Mouse (Mus musculus) ES-E14 (cell line): ENCODE results near the gene Ugt2b5. TPM values are rescaled to one million over a fixed set of nuclear protein-coding genes. Genes with fewer than 3 reads are reported as not detected.
"Not testable (repeated sequence)": the region's sequence is repeated elsewhere in the genome, so short reads cannot be mapped to it uniquely, and the experiment has no call there.

Experiments
- DNase-seq: peaks from one replicate; pipeline ENCODE4 v3.0.0-alpha.2; 2013; ENCODE audit warnings: low read depth, low spot score
- H3K27ac ChIP-seq: 2 replicates; pipeline ENCODE4 v1.5.1; 2012; ENCODE audit warnings: low read depth, mild to moderate bottlenecking, low read length, moderate library complexity, mixed read lengths; ENCODE audit not compliant: poor library complexity, insufficient read depth, severe bottlenecking
- H3K36me3 ChIP-seq: 2 replicates; pipeline ENCODE4 v1.6.1; 2012; ENCODE audit warnings: mild to moderate bottlenecking, low read length, moderate library complexity, mixed read lengths; ENCODE audit not compliant: control insufficient read depth, poor library complexity, insufficient read depth, severe bottlenecking
- H3K4me1 ChIP-seq, 2 experiments: fragments of 150-350 bp in 1 of 2; sonication (generic) in 1 of 2; 2 replicates each; pipeline ENCODE4 v1.6.1; 2012; ENCODE audit warnings: low read length in 2 of 2, mild to moderate bottlenecking in 1 of 2, mixed read lengths in 1 of 2; ENCODE audit not compliant: control insufficient read depth in 2 of 2, insufficient read depth in 2 of 2, poor library complexity in 1 of 2
- H3K4me3 ChIP-seq, 2 experiments: fragments of 150-350 bp in 1 of 2; sonication (generic) in 1 of 2; 2 replicates each; pipeline ENCODE4 v1.5.1; 2012; ENCODE audit warnings: low read length in 2 of 2, low read depth in 1 of 2, mild to moderate bottlenecking in 1 of 2, mixed read lengths in 1 of 2; ENCODE audit not compliant: insufficient read depth in 1 of 2, poor library complexity in 1 of 2, severe bottlenecking in 1 of 2
- H3K9ac ChIP-seq: 2 replicates; pipeline ENCODE4 v1.6.1; 2012; ENCODE audit warnings: low read depth, mild to moderate bottlenecking, low read length, mixed read lengths; ENCODE audit not compliant: poor library complexity, insufficient read depth, severe bottlenecking
- H3K9me3 ChIP-seq: fragments of 150-350 bp; sonication (generic); 2 replicates; pipeline ENCODE4 v1.6.1; 2012; ENCODE audit warnings: low read depth, mild to moderate bottlenecking, low read length; ENCODE audit not compliant: control insufficient read depth, insufficient read depth
- CHD2 ChIP-seq: IDR thresholded peaks from 2 replicates; pipeline ENCODE4 v1.6.1; 2014; ENCODE audit warnings: mild to moderate bottlenecking, low read depth, low read length, inconsistent platforms
- HCFC1 ChIP-seq: IDR thresholded peaks from 2 replicates; pipeline ENCODE4 v1.6.1; 2012; ENCODE audit warnings: low read length, inconsistent platforms, borderline replicate concordance; ENCODE audit not compliant: insufficient read depth
- MAFK ChIP-seq: IDR thresholded peaks from 2 replicates; pipeline ENCODE4 v1.6.1; 2014; ENCODE audit warnings: mild to moderate bottlenecking, low read depth, low read length, inconsistent platforms; ENCODE audit not compliant: insufficient read depth
- ZC3H11A ChIP-seq: IDR thresholded peaks from 2 replicates; pipeline ENCODE4 v1.6.1; 2012; ENCODE audit warnings: low read depth, mild to moderate bottlenecking, inconsistent platforms, low read length, borderline replicate concordance
- ZNF384 ChIP-seq: IDR thresholded peaks from 2 replicates; pipeline ENCODE4 v1.6.1; 2012; ENCODE audit warnings: low read depth, low read length, inconsistent platforms
- in situ Hi-C, 2 experiments: fragments of 600-800 bp; cut with MboI; formaldehyde crosslinking; loops; one replicate each; pipeline ENCODE4 v1.15.1; 2025; ENCODE audit warnings: low sequenced_read_pairs in 2 of 2, inconsistent platforms in 1 of 2; ENCODE audit not compliant: unreplicated experiment in 2 of 2
- total RNA-seq: library from RNA; depleted of rRNA; stranded (reverse); fragments of 300-350 nt; gene quantifications from 2 replicates; pipeline ENCODE4 v1.2.3, GENCODE M21; 2012; rRNA removed

Gene Ugt2b5
- total RNA-seq, result not detected in 2 replicates

DNA sequence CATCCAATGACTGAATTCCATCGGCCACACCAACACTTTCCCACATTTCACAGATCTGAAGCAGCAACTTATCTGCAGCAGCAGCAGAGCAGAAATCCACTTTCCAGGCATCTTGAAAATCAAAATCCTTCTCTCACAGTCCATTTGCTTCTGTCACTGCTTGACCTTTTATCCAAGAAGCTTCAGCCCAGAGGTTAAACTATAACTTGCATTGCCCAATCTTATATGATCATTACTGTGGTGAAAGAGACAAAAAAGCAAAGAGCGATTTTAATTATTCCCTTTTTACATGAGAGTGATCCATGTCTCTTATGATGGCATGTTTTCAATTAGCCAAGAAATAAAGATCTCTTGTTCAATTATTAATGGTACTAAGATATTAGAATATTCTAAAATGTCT lies at the start of gene Ugt2b5:
Gene Ugt2b5 (minus strand): TSS at position 123 of the 400 bp plus-strand sequence.
- H3K36me3 ChIP-seq, H3K27ac ChIP-seq, H3K4me3 ChIP-seq, H3K9ac ChIP-seq, H3K9me3 ChIP-seq, DNase-seq, H3K4me1 ChIP-seq: not testable (repeated sequence)
- in situ Hi-C loops, result loop anchor here (10.0 to 25.0 kb wide), 2 partner anchors 253 to 295 kb away; no protein-coding TSS in a partner anchor

DNA sequence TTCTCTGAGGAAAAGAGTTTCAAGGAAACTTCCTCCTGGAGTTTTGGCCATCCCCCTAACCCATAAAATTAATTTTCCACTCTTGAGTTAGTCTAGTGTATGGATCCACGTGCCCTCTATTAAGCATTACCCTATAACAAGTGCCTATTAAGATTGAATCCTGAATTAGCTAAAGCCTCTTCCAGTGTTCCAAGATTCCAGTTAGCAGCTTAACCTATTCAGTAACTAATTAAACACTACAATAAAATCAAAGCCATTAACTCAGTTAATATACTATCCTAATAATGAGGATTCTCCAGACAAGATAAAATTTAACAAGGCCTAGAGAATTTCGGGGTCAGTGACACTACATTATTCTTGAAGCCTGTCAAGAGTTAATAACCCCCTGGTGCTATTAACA lies 35.7 kb upstream of the Ugt2b5 start:
- DNase-seq, H3K4me3 ChIP-seq, in situ Hi-C loops, H3K36me3 ChIP-seq, H3K9ac ChIP-seq, H3K27ac ChIP-seq, H3K9me3 ChIP-seq, H3K4me1 ChIP-seq: not testable (repeated sequence)

DNA sequence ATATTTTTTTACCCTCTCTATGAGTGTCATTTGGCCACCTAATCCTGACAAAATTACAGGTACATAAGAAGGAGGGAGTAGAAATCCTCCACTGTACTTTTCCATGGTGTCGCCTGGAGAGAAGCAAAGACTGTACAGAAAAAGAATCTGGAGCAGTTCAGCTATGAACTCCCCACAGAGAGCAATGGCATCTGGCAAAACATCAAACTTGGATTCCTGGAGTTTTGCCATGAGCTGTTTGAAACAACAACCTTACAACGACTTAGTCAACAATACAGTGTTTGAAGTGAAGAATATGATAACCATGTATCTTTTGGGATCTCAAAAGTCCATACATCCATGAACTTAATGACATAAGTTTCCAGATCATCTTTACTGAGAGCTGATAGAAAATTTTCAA lies 34.6 kb upstream of the Ugt2b5 start:
- no peaks in the 10 kb centered on the region for H3K4me1 ChIP-seq
- no peak overlapping the region for H3K27ac ChIP-seq
- in situ Hi-C loops, result no loop called here
- H3K4me3 ChIP-seq, result no peak overlapping the region
- DNase-seq, result no peak
- TF ChIP-seq HCFC1 (no peak), MAFK (no peak), ZNF384 (no peak), ZC3H11A (no peak), CHD2 (no peak)
- no peaks in the 10 kb centered on the region for H3K36me3 ChIP-seq
- H3K9ac ChIP-seq, result no peak overlapping the region
- H3K9me3 ChIP-seq, result no peaks in the 10 kb centered on the region

DNA sequence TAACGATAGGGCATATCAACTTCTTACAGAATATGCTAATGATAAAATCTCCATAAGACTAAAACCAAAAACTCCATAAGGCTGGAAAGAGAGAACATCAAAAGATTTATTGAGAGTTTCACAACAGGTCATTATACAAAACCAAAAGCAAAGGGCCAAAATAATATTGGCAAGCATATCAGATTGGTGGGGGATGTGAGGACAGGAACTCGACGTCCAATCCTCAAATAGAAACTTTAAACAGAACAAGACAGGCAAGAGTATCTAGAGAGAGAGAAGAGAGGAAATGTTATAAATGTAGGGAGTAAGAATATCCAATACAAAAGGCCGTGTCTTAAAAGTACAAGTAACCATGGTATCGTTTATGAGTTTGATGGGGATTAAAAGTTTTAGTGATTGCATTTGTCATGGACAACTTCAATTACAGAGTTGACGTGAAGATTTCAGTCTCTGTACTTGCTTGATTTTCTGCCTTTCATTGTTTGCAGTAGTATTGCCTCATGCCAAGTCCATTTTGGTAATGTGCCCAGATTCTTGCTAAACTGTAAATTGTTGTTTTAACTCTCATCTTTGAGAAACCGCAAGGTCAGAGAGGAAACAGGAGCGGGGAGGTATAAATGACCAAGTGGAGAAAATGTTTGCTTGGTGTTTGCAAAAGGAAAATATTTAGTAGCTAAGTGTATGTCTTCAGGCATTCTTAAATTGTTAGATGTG lies 7.8 kb upstream of the Ugt2b5 start:
- H3K4me1 ChIP-seq, result no peaks in the 10 kb centered on the region
- H3K4me3 ChIP-seq, result no peak overlapping the region
- no peak for DNase-seq
- TF ChIP-seq CHD2 (no peak), ZNF384 (no peak), MAFK (no peak), ZC3H11A (no peak), HCFC1 (no peak)
- no peaks in the 10 kb centered on the region for H3K36me3 ChIP-seq
- no peak overlapping the region for H3K9ac ChIP-seq
- no peaks in the 10 kb centered on the region for H3K9me3 ChIP-seq
- in situ Hi-C loops, result loop anchor here (10.0 to 25.0 kb wide), 2 partner anchors 261 to 303 kb away; no protein-coding TSS in a partner anchor
- no peak overlapping the region for H3K27ac ChIP-seq

DNA sequence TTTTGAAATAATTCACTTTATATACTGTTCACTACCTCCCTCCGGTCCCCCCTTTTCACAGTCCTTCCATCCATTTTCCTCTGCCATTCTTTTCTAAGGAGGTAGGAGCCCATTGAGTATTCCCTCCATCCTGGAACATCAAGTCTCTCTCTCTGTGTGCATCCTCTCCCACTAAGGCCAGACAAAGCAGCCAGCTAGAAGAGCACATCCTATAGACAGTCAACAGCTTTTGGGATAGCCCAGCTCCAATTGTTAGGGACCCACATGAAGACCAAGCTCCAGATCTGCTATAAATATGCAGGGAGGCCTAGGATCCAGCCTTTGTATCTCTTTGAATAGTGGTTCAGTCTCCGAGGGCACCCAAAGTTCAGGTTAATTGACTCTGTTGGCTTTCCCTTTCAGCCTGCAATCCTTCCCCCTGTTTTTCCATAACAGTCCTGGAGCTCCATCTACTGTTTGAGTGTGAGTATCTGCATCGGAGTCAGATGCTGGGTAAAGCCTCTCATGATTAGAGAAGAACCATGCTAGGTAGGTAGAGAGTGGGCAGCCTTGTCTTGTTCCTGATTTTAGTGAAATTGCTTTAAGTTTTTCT lies 2.8 kb upstream of the Ugt2b5 start:
- no peak overlapping the region for H3K9ac ChIP-seq
- peak; percentile 26 for DNase-seq
- no peaks in the 10 kb centered on the region for H3K36me3 ChIP-seq
- H3K27ac ChIP-seq, result no peak overlapping the region
- in situ Hi-C loops, result loop anchor here (10.0 to 25.0 kb wide), 2 partner anchors 256 to 298 kb away; no protein-coding TSS in a partner anchor
- H3K4me1 ChIP-seq, result no peaks in the 10 kb centered on the region
- TF ChIP-seq MAFK (no peak), CHD2 (no peak), HCFC1 (no peak), ZC3H11A (peak; percentile 83), ZNF384 (no peak)
- no peaks in the 10 kb centered on the region for H3K9me3 ChIP-seq
- H3K4me3 ChIP-seq, result no peak overlapping the region

DNA sequence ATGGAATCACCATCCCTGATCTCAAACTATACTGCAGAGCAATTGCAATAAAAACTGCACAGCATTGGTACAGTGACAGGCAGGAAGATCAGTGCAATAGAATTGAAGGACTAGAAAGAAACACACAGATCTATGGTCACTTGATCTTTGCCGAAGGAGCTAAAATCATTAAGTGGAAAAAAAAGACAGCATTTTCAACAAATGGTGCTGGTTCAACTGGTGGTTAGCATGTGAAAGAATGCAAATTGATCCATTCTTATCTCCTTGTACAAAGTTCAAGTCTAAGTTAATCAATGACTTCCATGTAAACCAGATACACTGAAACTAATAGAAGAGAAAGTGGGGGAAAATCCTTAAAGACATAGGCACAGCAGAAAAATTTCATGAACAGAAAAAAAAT lies 36.4 kb downstream of the Ugt2b5 start:
- H3K4me1 ChIP-seq, H3K9me3 ChIP-seq, H3K4me3 ChIP-seq, H3K36me3 ChIP-seq, H3K9ac ChIP-seq, DNase-seq, in situ Hi-C loops, H3K27ac ChIP-seq: not testable (repeated sequence)
